Mouse (Mus musculus) cerebellum, postnatal 10 days (tissue): ENCODE measurements around the gene Kiss1.

Experiments used
- DNase-seq, 2 experiments: peaks; one replicate each; pipeline ENCODE4 v3.0.0; 2021; ENCODE audit warnings: mixed read lengths in 2 of 2

The Kiss1 gene

GRCm38 (mm10) chr1:133321267-133321925, at the start of gene Kiss1:
Gene Kiss1, plus strand, starts transcription at chr1:133321875.
- no peak for DNase-seq

- DNase-seq = no peak
Observed at GRCm38 (mm10) chr1:133274163-133274562, 47.5 kb upstream of the Kiss1 start.

GRCm38 (mm10) chr1:133276983-133277382, 44.7 kb upstream of the Kiss1 start:
- DNase-seq = no peak

- DNase-seq = peak; percentile 39 to 52
Observed at GRCm38 (mm10) chr1:133278539-133278938, 43.1 kb upstream of the Kiss1 start.

GRCm38 (mm10) chr1:133278946-133279631, 42.6 kb upstream of the Kiss1 start:
- peak; percentile 63 to 66 for DNase-seq

- peak; percentile 68 to 75 for DNase-seq
Observed at GRCm38 (mm10) chr1:133279632-133280093, 42.0 kb upstream of the Kiss1 start.

- DNase-seq = no peak
Observed at GRCm38 (mm10) chr1:133280537-133280936, 41.1 kb upstream of the Kiss1 start.

- DNase-seq = no peak
Observed at GRCm38 (mm10) chr1:133285907-133286306, 35.8 kb upstream of the Kiss1 start.

GRCm38 (mm10) chr1:133287051-133287450, 34.6 kb upstream of the Kiss1 start:
- no peak for DNase-seq

- no peak for DNase-seq
Observed at GRCm38 (mm10) chr1:133287880-133288279, 33.8 kb upstream of the Kiss1 start.

GRCm38 (mm10) chr1:133291888-133292287, 29.8 kb upstream of the Kiss1 start:
- DNase-seq = no peak

- no peak for DNase-seq
Observed at GRCm38 (mm10) chr1:133292608-133293007, 29.1 kb upstream of the Kiss1 start.

GRCm38 (mm10) chr1:133296376-133296775, 25.3 kb upstream of the Kiss1 start:
- peak; percentile 94 to 95 for DNase-seq

GRCm38 (mm10) chr1:133298816-133299215, 22.9 kb upstream of the Kiss1 start:
- no peak for DNase-seq

GRCm38 (mm10) chr1:133302540-133302939, 19.1 kb upstream of the Kiss1 start:
- peak; percentile 66 to 73 for DNase-seq

- peak; percentile 92 to 93 for DNase-seq
Observed at GRCm38 (mm10) chr1:133306842-133307241, 14.8 kb upstream of the Kiss1 start.

GRCm38 (mm10) chr1:133307318-133307717, 14.4 kb upstream of the Kiss1 start:
- DNase-seq = peak; percentile 70 to 85

GRCm38 (mm10) chr1:133309652-133310267, 11.9 kb upstream of the Kiss1 start, which contains the start of gene Golt1a:
Gene Golt1a, plus strand, starts transcription at chr1:133309800.
- DNase-seq = no peak

- DNase-seq = no peak
Observed at GRCm38 (mm10) chr1:133311240-133311639, 10.4 kb upstream of the Kiss1 start.

- DNase-seq = peak; percentile 78 to 88
Observed at GRCm38 (mm10) chr1:133311946-133312345, 9.7 kb upstream of the Kiss1 start.

GRCm38 (mm10) chr1:133314364-133314763, 7.3 kb upstream of the Kiss1 start:
- peak; percentile 77 to 81 for DNase-seq

GRCm38 (mm10) chr1:133315775-133316174, 5.9 kb upstream of the Kiss1 start:
- DNase-seq = no peak

GRCm38 (mm10) chr1:133316577-133316976, 5.1 kb upstream of the Kiss1 start:
- peak in 1 of 2 experiments; percentile 27 for DNase-seq

- peak; percentile 56 to 65 for DNase-seq
Observed at GRCm38 (mm10) chr1:133317149-133317548, 4.5 kb upstream of the Kiss1 start.
